Mouse (Mus musculus) megakaryocyte progenitor cell, adult 5-6 weeks (primary cell): ENCODE results near the gene Ak5. TPM values are rescaled to one million over a fixed set of nuclear protein-coding genes. Genes with fewer than 3 reads are reported as not detected.

Source experiments
- ATAC-seq: replicated peaks from 2 replicates; pipeline ENCODE4 v1.8.0; 2016; ENCODE audit warnings: mild to moderate bottlenecking, moderate TSS enrichment, inconsistent platforms; ENCODE audit not compliant: poor library complexity
- total RNA-seq, 2 experiments: library from RNA; stranded (forward) in 1 of 2; stranded (reverse) in 1 of 2; fragments of 157-497, 149-512 nt in 1 of 2; fragments of 200-1000 nt in 1 of 2; gene quantifications; 2 replicates each; pipeline versions ENCODE4 v1.2.3 to v1.2.4; 2015 to 2017

Gene Ak5
- total RNA-seq, 2 experiments from 2014 or later = 0.05 TPM; not detected in 1

GRCm38 (mm10) chr3:152568455-152569241, 99.5 kb downstream of the Ak5 start:
- no peak for ATAC-seq

GRCm38 (mm10) chr3:152564516-152565113, 103.5 kb downstream of the Ak5 start:
- ATAC-seq = peak; percentile 56

GRCm38 (mm10) chr3:152563833-152564232, 104.3 kb downstream of the Ak5 start:
- ATAC-seq = no peak

GRCm38 (mm10) chr3:152561708-152562107, 106.5 kb downstream of the Ak5 start:
- no peak for ATAC-seq

GRCm38 (mm10) chr3:152559295-152559694, 108.9 kb downstream of the Ak5 start:
- ATAC-seq = no peak

- no peak for ATAC-seq
These were observed 110.1 kb downstream of the Ak5 start for GRCm38 (mm10) chr3:152558106-152558505.

GRCm38 (mm10) chr3:152557659-152558058, 110.5 kb downstream of the Ak5 start:
- peak; percentile 95 for ATAC-seq

- no peak for ATAC-seq
These were observed 111.2 kb downstream of the Ak5 start for GRCm38 (mm10) chr3:152556919-152557318.

GRCm38 (mm10) chr3:152556435-152556834, 111.7 kb downstream of the Ak5 start:
- ATAC-seq = no peak

GRCm38 (mm10) chr3:152555216-152555615, 112.9 kb downstream of the Ak5 start:
- no peak for ATAC-seq

- ATAC-seq = no peak
These were observed 113.8 kb downstream of the Ak5 start for GRCm38 (mm10) chr3:152554366-152554765.

GRCm38 (mm10) chr3:152552641-152553040, 115.5 kb downstream of the Ak5 start:
- ATAC-seq = no peak

GRCm38 (mm10) chr3:152550528-152551115, 117.5 kb downstream of the Ak5 start:
- ATAC-seq = 0 out of 2 replicates have a peak, but pooled peaks have one; percentile 12

- peak; percentile 89 for ATAC-seq
These were observed 118.1 kb downstream of the Ak5 start for GRCm38 (mm10) chr3:152550031-152550430.

- ATAC-seq = no peak
These were observed 123.2 kb downstream of the Ak5 start for GRCm38 (mm10) chr3:152544921-152545320.

- ATAC-seq = no peak
These were observed 125.9 kb downstream of the Ak5 start for GRCm38 (mm10) chr3:152542298-152542697.

GRCm38 (mm10) chr3:152530344-152530743, 137.8 kb downstream of the Ak5 start:
- ATAC-seq = no peak

- ATAC-seq = peak; percentile 89
These were observed 138.8 kb downstream of the Ak5 start for GRCm38 (mm10) chr3:152529058-152529972.

- no peak for ATAC-seq
These were observed 141.4 kb downstream of the Ak5 start for GRCm38 (mm10) chr3:152526721-152527120.

GRCm38 (mm10) chr3:152523315-152523638, 144.9 kb downstream of the Ak5 start:
- ATAC-seq = no peak
